Mouse (Mus musculus) heart, adult 9 months (tissue): ENCODE measurements around the gene Zfp28.

ENCODE experiments used
- DNase-seq, 2 experiments: peaks; one replicate each; pipeline ENCODE4 v3.0.0; 2022; ENCODE audit warnings: low spot score in 2 of 2

Zfp28 gene

GRCm38 (mm10) chr7:6397996-6398975 is 15.2 kb downstream of the Zfp28 start, which contains the start of gene Smim17:
TSS of gene Smim17 (plus strand) at chr7:6398715.
- peak; percentile 30 to 32 for DNase-seq

GRCm38 (mm10) chr7:6410043-6410442 is 26.9 kb downstream of the Zfp28 start, which contains the start of gene Gm20715:
TSS of gene Gm20715 (plus strand) at chr7:6410277.
- peak; percentile 64 to 89 for DNase-seq

DNA sequence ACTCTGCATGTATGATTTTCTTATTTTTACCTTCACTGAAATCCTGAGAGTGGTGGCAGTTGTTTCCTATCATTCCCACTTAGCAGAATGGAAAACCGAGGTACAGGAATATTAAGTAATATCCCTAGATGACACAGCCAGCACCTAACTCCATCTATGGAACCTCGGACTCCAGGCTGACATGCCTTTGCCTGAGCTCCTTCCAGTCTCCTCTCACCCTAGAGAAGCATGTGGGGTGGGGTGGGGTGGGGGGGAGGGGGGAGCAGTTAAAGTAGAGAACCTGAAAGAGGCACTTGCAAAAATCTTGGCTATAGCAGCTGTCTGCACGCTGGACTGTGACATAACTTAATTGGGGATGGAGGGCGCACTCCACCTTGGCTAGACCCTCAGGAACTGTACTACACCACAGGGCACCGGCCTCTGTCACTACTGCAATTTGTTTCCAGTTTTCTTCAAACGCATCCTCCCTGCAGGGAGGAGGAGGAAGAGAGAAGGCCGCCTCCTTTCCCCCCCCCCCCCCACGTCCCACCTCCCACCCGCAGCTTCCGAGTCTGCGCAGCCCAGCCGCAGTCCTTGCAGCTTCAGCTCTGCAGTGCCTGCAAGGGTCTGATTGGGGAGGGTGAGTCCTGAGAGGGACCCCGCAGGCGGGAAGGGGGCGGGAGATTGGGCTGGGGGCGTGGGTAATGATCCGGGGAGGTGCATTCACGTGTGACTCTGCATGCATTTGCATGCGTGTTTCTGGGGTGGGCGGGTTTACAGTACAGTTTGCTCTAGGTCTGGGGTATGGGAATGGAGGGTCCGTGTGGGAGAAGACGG is 31.7 kb downstream of the Zfp28 start:
- no peak for DNase-seq

DNA sequence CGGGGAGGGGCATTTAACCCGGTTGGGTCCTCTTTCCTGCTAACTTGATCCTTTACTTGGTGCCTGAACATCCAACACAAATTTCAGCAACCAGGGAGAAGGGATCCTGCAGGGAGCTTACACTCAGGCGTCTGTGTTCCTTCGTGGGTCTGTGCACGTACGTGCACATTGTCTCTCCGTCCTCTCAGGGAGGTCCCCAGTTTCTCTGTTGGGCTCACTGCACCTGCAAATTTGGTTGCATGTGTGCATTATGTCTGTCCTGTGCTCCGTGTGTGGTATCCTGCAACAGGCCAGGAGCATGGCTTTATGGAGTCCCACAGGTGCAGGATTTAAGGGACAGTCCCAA is 32.3 kb downstream of the Zfp28 start:
- DNase-seq, result no peak

DNA sequence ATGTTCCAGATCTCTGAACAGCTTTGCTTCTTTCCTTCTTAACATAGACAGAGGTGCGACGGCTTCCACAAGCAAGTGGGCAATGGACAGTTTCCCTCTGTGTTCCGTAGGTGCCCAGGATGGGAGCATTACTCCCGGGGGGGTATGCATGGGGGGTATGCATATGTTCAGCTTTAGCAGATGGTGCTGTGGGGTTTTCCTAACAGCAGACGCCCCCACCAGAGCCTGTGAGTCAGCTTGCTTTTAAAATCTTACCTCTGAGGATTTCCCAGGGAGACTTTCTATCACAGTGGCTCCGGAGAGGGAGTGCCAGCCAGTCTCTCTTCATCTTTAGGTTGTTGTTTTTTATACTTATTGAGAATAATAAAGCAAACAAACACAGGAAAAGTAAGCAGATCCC is 36.8 kb downstream of the Zfp28 start:
- no peak for DNase-seq

DNA sequence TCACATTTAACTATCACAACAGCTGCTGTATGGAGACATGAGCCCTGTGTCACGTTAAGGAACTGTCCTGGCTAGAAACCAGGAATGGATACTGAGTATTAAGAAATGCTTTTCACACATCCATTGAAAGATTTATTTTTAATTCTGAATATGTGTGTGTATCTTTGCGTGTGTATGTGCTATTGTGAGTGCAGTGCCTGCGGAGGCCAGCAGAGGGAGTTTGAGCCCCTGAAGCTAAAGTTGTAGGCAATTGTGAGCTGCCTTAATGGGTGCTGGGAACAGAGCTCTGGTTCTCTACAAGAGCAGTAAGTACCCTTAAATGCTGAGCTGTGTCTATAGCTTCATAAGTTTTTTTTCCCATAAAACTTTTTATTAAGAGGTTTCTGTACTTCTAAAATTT is 46.3 kb downstream of the Zfp28 start:
- no peak for DNase-seq

DNA sequence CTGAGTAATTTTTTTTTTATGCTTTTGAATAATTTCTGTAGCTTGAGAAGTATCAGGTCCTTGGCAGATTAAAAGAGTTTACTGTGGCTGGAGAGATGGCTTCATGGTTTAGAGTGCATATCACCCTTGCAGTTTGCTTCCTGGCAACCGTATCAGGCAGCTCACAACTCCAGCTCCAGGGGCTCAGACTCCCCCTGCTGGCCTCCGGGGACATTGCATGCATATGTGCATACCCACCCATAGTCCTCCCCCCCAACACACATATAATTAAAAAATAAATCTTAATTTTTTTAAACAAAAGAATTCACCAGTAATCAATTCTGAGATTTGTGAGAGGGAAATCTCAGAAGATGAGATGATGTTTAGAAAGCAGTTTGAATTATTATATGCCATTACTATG is 47.2 kb downstream of the Zfp28 start:
- no peak for DNase-seq

DNA sequence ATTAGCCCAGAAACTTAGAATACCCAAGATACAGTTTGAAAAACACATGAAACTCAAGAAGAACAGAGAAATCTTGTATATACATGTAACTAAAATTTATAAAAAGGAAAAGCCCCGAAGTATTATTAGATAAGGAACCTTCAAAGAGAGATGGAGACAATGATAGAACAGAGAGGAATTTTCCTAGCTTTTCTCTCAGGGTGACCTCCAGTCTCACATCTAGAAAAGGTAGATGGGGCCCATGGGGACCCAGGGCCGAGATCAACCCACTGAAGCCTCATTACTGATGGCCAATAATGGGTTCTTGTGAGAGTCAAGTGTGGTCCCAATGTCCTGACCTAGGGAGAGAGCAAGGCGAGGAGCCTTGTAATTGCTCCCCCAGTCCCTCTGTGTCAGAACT is 55.3 kb downstream of the Zfp28 start, which contains the start of gene Olfr1344:
Gene Olfr1344, plus strand, starts transcription at position 301 of the 400 bp plus-strand sequence.
- DNase-seq, result no peak

- no peak for DNase-seq
Measured at GRCm38 (mm10) chr7:6441173-6441572, 58.1 kb downstream of the Zfp28 start.
